Mouse (Mus musculus): ENCODE results near the gene Gpc2. TPM values are rescaled to one million over a fixed set of nuclear protein-coding genes. Genes with fewer than 3 reads are reported as not detected.
A peak's percentile ranks its signal among the peaks of the same experiment; 100 is the strongest.

Gene Gpc2
- polyA plus RNA-seq (2015; fragmentation: Nextera tagmentation; extraction: Ambion mirVana): 179 and 220 TPM in 2 replicates

DNA sequence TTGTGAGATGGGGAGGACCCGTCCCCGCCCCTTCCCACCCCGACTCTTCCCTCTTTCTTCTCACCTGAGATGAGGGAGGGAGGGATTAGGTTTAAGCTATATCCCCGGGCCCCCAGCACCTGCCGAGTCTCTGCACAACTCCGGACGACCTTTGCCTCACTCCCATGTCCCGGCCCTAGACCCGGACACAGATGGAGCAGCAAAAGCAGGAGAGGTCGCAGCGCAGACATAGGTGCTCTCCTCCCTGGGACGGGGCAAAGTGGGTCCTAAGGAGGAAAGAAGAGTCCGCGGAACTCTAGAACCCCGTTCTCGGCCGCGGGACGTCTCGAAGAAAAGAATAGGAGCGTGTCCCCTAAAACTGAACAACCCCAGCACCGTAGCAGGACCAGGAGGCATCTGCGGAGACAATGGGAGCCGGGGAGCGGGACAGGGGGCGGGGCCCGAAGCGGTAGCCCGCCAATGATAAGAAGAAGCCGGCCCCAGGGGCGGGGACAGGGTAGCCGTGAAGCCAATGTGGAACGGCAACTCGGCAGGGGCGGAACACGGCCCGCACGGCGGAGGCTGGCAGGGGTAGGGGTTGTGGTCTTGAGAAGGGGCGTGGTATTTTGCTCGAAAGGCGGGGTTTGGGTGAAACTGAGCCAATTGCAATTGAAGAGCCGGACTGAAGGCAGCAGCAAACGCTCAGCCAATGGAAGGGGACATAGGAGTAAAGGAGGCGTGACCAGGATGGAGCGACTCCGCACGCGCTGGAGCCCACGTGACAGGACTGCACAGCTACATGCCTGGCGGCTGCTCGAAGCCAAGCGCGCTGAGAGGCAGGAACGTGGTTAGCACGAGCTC lies at the start of gene Gpc2, which contains the start of the genes Gm43720 and Stag3:
TSS of gene Gpc2 (minus strand) at position 421 of the 840 bp plus-strand sequence.
TSS of gene Gm43720 (minus strand) at position 374 of the 840 bp plus-strand sequence.
TSS of gene Stag3 (plus strand) at position 656 of the 840 bp plus-strand sequence.
- no peaks in the 10 kb centered on the region for H3K27me3 ChIP-seq (ENCODE audit: control insufficient read depth, insufficient read depth, low read depth, low read length)
- peak within 1 kb of the TSS; percentile 70 for H3K4me3 ChIP-seq (ENCODE audit: low read depth, low read length)
- H3K9ac ChIP-seq (ENCODE audit: low read depth, low read length): peak within 1 kb of the TSS; percentile 88
- WGBS: under 1% methylated on average over 56 of the region's 56 CpGs
- peak; percentile 99 for ATAC-seq
- peak within 1 kb of the TSS; percentile 78 for H3K4me2 ChIP-seq (ENCODE audit: low read length)
- peak within 1 kb of the TSS; percentile 84 for H3K27ac ChIP-seq (ENCODE audit: low read length)
- peaks cover 40% of the 10 kb centered on the region for H3K4me1 ChIP-seq (ENCODE audit: control insufficient read depth, insufficient read depth, low read length)
- H3K36me3 ChIP-seq (ENCODE audit: control insufficient read depth, insufficient read depth, low read length): no peaks in the 10 kb centered on the region
- no peaks in the 10 kb centered on the region for H3K9me3 ChIP-seq (replicated peaks; ENCODE audit: control insufficient read depth, low read length, poor library complexity, severe bottlenecking)

DNA sequence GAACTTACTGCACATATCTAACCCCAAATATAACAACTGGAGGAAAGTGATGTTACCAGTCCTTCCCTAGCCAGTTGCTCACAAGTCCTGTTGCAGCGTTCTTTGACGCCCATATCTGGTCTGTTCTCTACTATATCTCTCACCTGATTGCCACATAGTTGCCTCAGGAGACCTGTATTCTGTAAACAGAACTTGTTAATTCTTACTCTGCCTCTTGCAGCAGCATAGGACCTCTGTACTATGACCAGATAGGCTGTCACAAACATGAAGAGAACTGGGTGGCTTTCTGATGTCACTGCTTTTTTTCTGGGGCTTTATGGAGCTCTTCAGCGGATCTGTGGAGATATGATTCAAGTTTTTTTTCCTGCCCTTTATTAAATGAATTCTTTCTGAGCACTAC lies 33.0 kb upstream of the Gpc2 start:
- Histone ChIP-seq H3K4me2 (ENCODE audit: low read length) (no peak overlapping the region), H3K4me1 (ENCODE audit: control insufficient read depth, insufficient read depth, low read length) (no peaks in the 10 kb centered on the region), H3K9me3 (replicated peaks; ENCODE audit: control insufficient read depth, low read length, poor library complexity, severe bottlenecking) (no peaks in the 10 kb centered on the region), H3K4me3 (ENCODE audit: low read depth, low read length) (no peak overlapping the region), H3K27ac (ENCODE audit: low read length) (no peak overlapping the region), H3K27me3 (ENCODE audit: control insufficient read depth, insufficient read depth, low read depth, low read length) (no peaks in the 10 kb centered on the region), H3K36me3 (ENCODE audit: control insufficient read depth, insufficient read depth, low read length) (0 out of 2 replicates have a peak, but pooled peaks cover 4% of the 10 kb centered on the region), H3K9ac (ENCODE audit: low read depth, low read length) (no peak overlapping the region)
- ATAC-seq: no peak
- WGBS: 92% methylated on average over 3 of the region's 3 CpGs

DNA sequence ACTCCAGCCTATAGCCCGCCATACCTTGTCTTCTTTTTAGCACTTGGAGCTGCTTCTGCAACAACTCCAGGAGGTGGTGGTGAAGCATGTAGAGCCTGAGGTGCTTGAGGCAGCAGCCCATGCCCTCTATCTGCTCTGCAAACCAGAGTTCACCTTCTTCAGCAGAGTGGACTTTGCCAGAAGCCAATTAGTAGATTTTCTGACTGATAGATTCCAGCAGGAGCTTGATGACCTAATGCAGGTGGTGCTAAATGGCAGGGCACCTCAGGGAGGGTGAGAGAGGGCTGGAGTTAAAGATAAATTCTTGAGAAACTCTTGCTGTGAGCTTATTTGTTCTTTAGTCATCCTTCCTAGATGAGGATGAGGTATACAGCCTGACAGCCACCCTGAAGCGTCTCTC lies 19.8 kb upstream of the Gpc2 start:
- Histone ChIP-seq H3K9ac (ENCODE audit: low read depth, low read length) (no peak overlapping the region), H3K9me3 (replicated peaks; ENCODE audit: control insufficient read depth, low read length, poor library complexity, severe bottlenecking) (no peaks in the 10 kb centered on the region), H3K4me3 (ENCODE audit: low read depth, low read length) (no peak overlapping the region), H3K4me2 (ENCODE audit: low read length) (no peak overlapping the region), H3K27me3 (ENCODE audit: control insufficient read depth, insufficient read depth, low read depth, low read length) (no peaks in the 10 kb centered on the region), H3K4me1 (ENCODE audit: control insufficient read depth, insufficient read depth, low read length) (no peaks in the 10 kb centered on the region), H3K36me3 (ENCODE audit: control insufficient read depth, insufficient read depth, low read length) (peaks cover 4% of the 10 kb centered on the region; the same call in 1 of the 2 replicates), H3K27ac (ENCODE audit: low read length) (no peak overlapping the region)
- ATAC-seq: no peak
- 86% methylated on average over 2 of the region's 2 CpGs for WGBS

DNA sequence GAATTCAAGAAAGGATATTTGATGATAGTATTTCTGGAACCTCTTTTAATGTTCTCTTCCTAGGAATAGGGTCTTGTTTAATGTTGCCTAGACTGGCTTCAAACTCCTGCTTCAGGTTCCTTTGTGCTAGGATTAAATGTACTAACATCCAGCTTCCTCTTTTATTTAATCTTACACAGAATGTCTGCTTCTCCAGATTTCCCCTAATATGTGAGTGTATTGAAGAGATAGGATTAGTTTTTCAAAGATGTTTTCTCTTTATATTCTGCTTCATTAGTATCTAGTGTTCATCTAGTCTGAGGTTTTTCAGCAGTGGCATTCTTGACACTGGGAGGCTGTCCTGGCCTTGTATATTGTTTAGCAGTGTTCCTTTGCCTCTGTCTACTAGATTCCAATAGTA lies 14.4 kb upstream of the Gpc2 start:
- Histone ChIP-seq H3K9me3 (replicated peaks; ENCODE audit: control insufficient read depth, low read length, poor library complexity, severe bottlenecking) (no peaks in the 10 kb centered on the region), H3K27me3 (ENCODE audit: control insufficient read depth, insufficient read depth, low read depth, low read length) (no peaks in the 10 kb centered on the region), H3K9ac (ENCODE audit: low read depth, low read length) (no peak overlapping the region), H3K27ac (ENCODE audit: low read length) (no peak overlapping the region), H3K36me3 (ENCODE audit: control insufficient read depth, insufficient read depth, low read length) (peaks cover 2% of the 10 kb centered on the region; the same call in 1 of the 2 replicates), H3K4me2 (ENCODE audit: low read length) (no peak overlapping the region), H3K4me1 (ENCODE audit: control insufficient read depth, insufficient read depth, low read length) (no peaks in the 10 kb centered on the region), H3K4me3 (ENCODE audit: low read depth, low read length) (no peak overlapping the region)
- ATAC-seq: no peak

DNA sequence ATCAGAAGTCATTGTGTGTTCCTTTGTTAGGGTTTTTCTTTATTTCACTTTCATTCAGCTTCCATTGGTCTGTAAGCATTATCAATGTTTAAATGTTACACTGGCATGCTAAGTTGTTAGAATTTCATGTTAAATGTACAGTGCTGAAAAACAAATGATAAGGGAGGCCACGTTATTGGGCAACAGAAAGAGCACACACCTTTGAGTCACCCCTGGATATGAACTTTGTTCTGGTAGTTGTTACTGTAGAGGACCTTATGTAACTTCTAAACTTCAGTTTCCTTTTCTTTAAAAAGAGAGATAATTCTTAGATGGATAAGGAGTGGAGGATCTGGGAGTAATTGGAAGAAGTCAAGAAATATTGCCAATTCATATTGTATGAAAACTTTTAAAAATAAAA lies 11.8 kb upstream of the Gpc2 start:
- Histone ChIP-seq H3K9ac (ENCODE audit: low read depth, low read length) (no peak overlapping the region), H3K4me2 (ENCODE audit: low read length) (no peak overlapping the region), H3K9me3 (replicated peaks; ENCODE audit: control insufficient read depth, low read length, poor library complexity, severe bottlenecking) (no peaks in the 10 kb centered on the region), H3K27me3 (ENCODE audit: control insufficient read depth, insufficient read depth, low read depth, low read length) (no peaks in the 10 kb centered on the region), H3K36me3 (ENCODE audit: control insufficient read depth, insufficient read depth, low read length) (no peaks in the 10 kb centered on the region), H3K27ac (ENCODE audit: low read length) (no peak overlapping the region), H3K4me3 (ENCODE audit: low read depth, low read length) (no peak overlapping the region), H3K4me1 (ENCODE audit: control insufficient read depth, insufficient read depth, low read length) (no peaks in the 10 kb centered on the region)
- WGBS: 89% methylated on average over 1 of the region's 1 CpGs
- no peak for ATAC-seq

DNA sequence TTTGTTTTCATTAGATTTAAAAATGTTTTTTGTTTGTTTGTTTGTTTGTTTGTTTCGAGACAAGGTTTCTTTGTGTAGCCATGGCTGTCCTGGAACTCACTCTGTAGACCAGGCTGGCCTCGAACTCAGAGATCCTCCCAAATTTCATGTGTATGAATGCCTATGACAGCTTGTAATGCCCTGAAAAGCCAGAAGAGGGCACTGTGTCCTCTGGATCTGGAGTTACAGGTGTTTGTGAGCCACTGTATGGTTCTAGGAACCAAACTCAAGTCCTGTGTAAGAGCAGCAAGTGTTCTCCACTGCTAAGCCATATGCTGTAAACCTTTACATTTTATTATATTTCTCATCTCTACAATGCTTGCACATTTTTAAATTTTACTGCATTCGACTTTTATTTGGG lies 8.1 kb upstream of the Gpc2 start:
- 80% methylated on average over 3 of the region's 3 CpGs for WGBS
- no peak overlapping the region for H3K27ac ChIP-seq (ENCODE audit: low read length)
- ATAC-seq: no peak
- no peak overlapping the region for H3K4me2 ChIP-seq (ENCODE audit: low read length)
- H3K36me3 ChIP-seq (ENCODE audit: control insufficient read depth, insufficient read depth, low read length): no peaks in the 10 kb centered on the region
- no peak overlapping the region for H3K4me3 ChIP-seq (ENCODE audit: low read depth, low read length)
- no peaks in the 10 kb centered on the region for H3K27me3 ChIP-seq (ENCODE audit: control insufficient read depth, insufficient read depth, low read depth, low read length)
- no peaks in the 10 kb centered on the region for H3K9me3 ChIP-seq (replicated peaks; ENCODE audit: control insufficient read depth, low read length, poor library complexity, severe bottlenecking)
- H3K4me1 ChIP-seq (ENCODE audit: control insufficient read depth, insufficient read depth, low read length): no peaks in the 10 kb centered on the region
- no peak overlapping the region for H3K9ac ChIP-seq (ENCODE audit: low read depth, low read length)

DNA sequence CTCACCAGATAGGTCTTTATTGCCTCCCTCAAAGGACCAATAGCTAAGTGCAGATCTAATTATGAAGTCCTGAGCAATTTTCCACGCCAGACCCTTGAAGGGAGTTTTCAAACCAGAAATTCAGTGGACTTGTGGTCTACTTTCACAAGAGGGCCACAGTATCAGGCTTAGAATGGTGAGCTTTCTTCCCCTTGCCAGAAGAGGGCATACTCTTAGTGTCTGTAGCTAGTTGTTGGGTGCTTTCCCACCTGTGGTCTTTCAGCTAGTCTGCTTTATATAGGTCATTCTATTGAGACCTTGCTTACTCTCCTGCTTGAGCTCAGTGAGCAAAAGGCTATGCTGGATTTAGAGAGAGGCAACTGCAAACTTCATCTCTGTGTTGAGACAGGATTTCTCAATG lies 3.7 kb upstream of the Gpc2 start:
- H3K4me1 ChIP-seq (ENCODE audit: control insufficient read depth, insufficient read depth, low read length): peaks cover 3% of the 10 kb centered on the region
- no peaks in the 10 kb centered on the region for H3K9me3 ChIP-seq (replicated peaks; ENCODE audit: control insufficient read depth, low read length, poor library complexity, severe bottlenecking)
- no peaks in the 10 kb centered on the region for H3K36me3 ChIP-seq (ENCODE audit: control insufficient read depth, insufficient read depth, low read length)
- no peak overlapping the region for H3K27ac ChIP-seq (ENCODE audit: low read length)
- WGBS: 50% methylated on average over 1 of the region's 1 CpGs
- no peak overlapping the region for H3K4me3 ChIP-seq (ENCODE audit: low read depth, low read length)
- no peak for ATAC-seq
- no peak overlapping the region for H3K4me2 ChIP-seq (ENCODE audit: low read length)
- no peak overlapping the region for H3K9ac ChIP-seq (ENCODE audit: low read depth, low read length)
- no peaks in the 10 kb centered on the region for H3K27me3 ChIP-seq (ENCODE audit: control insufficient read depth, insufficient read depth, low read depth, low read length)

DNA sequence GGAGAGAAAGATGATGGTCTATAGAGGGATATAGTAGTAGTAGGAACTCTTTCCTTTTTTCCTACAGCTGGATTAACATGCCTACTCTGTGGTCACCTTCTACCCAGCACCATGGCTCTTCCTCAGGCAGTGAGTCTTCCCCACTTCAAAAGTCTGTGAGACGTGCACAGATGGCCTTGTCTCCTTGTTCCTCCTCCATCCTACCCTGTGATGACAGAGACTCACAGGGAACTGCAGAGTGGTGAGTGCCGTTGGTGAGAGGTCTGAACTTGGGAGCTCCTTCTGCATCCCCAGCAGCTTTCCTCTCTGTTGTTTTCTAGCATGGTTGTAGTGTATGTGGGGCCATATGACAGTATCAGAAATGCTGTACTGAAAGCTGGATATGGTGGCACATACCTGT lies 2.0 kb upstream of the Gpc2 start:
- no peak overlapping the region for H3K27ac ChIP-seq (ENCODE audit: low read length)
- H3K36me3 ChIP-seq (ENCODE audit: control insufficient read depth, insufficient read depth, low read length): no peaks in the 10 kb centered on the region
- H3K4me3 ChIP-seq (ENCODE audit: low read depth, low read length): no peak overlapping the region
- peaks cover 21% of the 10 kb centered on the region for H3K4me1 ChIP-seq (ENCODE audit: control insufficient read depth, insufficient read depth, low read length)
- no peaks in the 10 kb centered on the region for H3K9me3 ChIP-seq (replicated peaks; ENCODE audit: control insufficient read depth, low read length, poor library complexity, severe bottlenecking)
- WGBS: 82% methylated on average over 2 of the region's 2 CpGs
- no peak overlapping the region for H3K4me2 ChIP-seq (ENCODE audit: low read length)
- no peaks in the 10 kb centered on the region for H3K27me3 ChIP-seq (ENCODE audit: control insufficient read depth, insufficient read depth, low read depth, low read length)
- no peak overlapping the region for H3K9ac ChIP-seq (ENCODE audit: low read depth, low read length)
- no peak for ATAC-seq

DNA sequence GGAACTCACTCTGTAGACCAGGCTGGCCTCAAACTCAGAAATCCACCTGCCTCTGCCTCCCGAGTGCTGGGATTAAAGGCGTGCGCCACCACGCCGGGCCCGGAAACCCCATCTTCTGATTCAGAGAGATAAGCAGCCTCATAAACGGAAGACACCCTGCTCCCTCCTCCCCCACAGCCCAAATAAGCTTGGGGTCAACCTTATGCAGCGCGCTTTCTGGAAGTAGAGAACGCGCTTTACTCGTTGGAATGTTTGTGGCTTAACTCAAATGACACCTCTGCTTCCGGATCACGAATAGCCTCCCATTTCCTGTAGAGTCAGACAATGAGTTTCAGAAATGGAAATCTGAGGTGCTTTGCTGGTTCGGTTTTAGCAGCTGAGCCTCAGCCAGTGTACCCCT lies 1.0 kb upstream of the Gpc2 start:
- no peak overlapping the region; the same call in 1 of the 2 replicates for H3K4me2 ChIP-seq (ENCODE audit: low read length)
- no peaks in the 10 kb centered on the region for H3K36me3 ChIP-seq (ENCODE audit: control insufficient read depth, insufficient read depth, low read length)
- H3K9me3 ChIP-seq (replicated peaks; ENCODE audit: control insufficient read depth, low read length, poor library complexity, severe bottlenecking): no peaks in the 10 kb centered on the region
- no peaks in the 10 kb centered on the region for H3K27me3 ChIP-seq (ENCODE audit: control insufficient read depth, insufficient read depth, low read depth, low read length)
- peaks cover 30% of the 10 kb centered on the region for H3K4me1 ChIP-seq (ENCODE audit: control insufficient read depth, insufficient read depth, low read length)
- no peak overlapping the region for H3K9ac ChIP-seq (ENCODE audit: low read depth, low read length)
- H3K27ac ChIP-seq (ENCODE audit: low read length): no peak overlapping the region
- peak overlapping the region; percentile 70 for H3K4me3 ChIP-seq (ENCODE audit: low read depth, low read length)
- 93% methylated on average over 15 of the region's 15 CpGs for WGBS
- ATAC-seq: no peak
